Mouse (Mus musculus) lung, postnatal 14 days (tissue): ENCODE results near the gene Slc7a8.

Experiments
- DNase-seq: peaks from one replicate; pipeline ENCODE4 v3.0.0; 2021

The Slc7a8 gene

DNA sequence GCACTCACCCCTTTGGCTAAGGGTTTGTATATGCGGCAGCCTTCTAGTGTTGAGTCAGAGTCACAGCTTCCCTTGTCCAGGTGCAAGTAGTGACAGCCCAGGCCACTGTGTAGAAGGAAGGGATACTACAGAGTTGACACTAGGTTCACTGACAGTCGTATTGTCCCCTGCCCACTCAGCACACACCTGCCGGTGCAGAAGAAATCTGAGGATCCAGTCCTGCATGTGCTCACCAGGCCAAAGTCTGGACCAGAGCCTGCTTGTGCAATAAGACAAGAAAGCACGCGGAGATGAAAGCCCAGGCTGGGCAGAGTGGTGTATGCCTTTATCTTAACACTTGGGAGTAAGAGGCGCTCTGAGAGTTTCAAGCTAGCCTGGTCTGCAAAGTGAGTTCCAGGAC is 86.7 kb downstream of the Slc7a8 start:
- no peak for DNase-seq

DNA sequence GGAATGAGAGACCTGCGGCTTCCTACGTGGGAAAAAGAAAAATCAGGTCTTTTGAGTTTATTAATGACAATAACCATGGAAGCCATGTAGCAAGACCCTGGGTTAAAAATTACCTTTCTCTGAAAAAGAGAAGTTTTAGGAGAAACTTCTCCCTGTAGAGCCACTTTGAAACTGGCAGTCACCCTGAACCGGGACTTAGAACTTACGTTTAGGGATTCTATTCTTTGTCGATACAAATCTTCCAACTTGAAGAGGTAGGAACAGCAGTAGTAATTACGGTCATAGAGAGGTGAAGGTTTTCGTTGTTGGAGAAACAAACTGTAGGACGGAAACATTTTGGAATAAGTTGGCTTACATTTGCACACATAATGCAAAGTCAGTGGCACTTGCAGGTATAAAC is 94.5 kb downstream of the Slc7a8 start:
- DNase-seq = no peak

DNA sequence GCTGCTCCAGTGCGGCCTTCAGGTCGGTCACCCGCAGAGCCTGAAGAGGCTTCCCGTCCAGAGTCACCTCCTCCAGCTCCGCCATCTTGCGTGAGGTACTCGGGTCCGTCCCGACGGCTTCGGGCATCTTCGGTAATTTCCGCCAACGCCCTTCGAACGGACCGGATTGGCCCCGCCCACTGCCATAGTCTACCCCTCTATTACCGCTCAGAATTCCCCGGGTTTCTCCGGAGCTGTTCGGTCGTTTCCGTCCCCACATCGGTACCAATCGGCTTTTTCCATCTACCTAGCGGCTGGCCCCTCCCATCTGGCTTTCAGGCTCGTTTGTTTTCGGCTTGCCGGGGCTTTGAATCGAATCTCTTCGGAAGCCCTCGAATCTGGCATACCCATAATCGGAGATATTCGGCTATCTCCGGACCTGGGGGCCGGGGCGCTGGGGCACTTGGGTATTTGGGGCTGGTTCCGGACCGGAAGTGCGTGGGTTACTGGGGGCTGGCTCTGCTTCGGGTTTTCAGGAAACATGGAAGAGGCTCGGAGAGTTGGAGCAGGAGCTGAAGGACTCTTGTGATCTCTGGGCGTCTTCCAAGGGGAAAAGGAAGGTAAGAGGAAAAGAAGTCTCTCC is 95.1 kb downstream of the Slc7a8 start, which contains the start of gene Acin1:
TSS of gene Acin1 (minus strand) at position 410 of the 622 bp plus-strand sequence.
- DNase-seq = peak; percentile 100

DNA sequence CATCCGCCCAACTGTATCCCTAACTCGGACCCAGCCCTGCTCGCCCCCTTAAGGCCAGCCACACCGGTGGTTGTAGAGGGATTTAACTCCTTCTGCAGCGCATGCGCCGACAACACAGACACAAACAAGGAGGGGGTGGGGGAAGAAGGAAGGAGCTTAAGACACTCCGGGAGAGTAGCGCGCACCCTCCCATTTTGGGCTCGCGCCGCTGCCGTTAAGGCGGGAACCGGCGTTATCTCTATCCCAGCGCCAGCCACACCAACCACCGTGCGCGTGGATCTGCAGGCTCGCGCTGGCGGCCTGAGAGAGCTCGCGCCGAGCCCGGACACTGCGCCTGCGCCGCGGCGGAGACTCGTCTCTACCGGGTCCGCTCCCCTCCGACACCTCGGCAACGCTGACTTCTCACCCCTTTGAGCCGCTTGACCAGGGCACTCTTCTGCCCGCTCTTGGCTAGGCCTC is 95.7 kb downstream of the Slc7a8 start, which contains the start of gene 1700123O20Rik:
TSS of gene 1700123O20Rik (plus strand) at position 154 of the 459 bp plus-strand sequence.
- no peak for DNase-seq

DNA sequence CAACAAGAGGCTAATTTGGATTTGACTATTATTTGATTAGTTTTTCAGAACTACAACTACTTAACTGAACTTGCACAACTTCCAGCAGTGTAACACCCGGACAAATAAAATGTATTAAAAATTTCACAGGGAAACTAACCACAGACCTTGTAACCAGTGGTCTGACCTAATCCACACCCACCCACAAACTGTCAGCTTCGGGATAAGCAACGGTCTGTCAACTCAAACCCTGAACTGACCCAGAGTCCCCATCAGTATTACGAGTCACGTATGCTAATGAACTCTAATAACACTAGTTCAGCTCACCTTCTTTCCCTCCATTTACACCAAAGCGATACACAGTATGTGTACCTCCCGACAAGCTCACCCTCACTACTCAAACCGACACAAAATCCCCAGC is 96.3 kb downstream of the Slc7a8 start:
- no peak for DNase-seq

DNA sequence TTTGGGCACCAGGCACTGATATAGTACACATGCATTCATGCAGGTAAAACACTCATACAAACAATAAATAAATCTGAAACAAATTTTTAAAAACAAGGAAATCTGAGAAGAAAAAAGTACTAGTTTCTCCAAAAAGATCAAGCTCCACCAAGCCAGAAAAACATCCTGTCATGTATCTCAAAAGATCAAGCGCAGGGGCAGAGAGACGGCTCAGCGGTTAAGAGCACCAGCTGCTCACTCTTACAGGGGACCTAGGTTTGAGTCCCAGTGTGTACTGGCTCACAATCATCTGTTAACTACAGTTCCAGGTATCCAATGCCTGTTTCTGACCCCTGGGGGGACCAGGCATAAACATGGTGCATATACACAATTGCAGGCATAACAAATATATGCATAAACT is 99.3 kb downstream of the Slc7a8 start:
- DNase-seq = no peak

DNA sequence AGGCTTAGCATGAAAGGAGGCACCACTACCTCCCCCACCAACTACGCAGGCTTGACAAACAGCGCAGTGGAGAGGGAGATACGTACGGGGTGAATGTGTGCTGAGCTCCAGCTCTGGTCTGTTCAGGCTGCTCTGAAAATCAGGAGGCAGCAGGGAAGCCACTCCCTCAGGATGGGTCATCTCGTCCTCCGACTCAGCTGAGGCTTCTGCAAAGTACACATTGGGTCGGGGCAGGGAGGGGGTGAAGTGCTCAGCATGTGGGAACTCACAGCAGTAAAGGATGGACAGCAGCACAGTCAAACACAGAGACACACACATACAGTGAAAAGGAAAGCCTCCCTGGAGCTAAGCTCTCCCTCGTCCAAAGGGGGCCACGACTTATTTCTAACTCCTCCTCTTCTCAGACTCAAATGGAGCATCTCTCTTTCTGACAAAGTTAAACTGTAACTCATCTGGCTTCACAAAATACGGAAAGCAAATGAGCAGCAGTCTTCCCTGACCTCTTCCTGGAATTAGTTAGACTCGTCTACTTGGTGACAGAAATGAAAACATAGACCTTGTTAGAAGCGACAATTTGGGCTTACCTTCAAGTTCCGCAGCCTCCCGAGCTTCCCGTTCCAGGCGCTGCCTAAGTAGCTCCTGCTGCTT is 103.0 kb downstream of the Slc7a8 start:
- no peak for DNase-seq

DNA sequence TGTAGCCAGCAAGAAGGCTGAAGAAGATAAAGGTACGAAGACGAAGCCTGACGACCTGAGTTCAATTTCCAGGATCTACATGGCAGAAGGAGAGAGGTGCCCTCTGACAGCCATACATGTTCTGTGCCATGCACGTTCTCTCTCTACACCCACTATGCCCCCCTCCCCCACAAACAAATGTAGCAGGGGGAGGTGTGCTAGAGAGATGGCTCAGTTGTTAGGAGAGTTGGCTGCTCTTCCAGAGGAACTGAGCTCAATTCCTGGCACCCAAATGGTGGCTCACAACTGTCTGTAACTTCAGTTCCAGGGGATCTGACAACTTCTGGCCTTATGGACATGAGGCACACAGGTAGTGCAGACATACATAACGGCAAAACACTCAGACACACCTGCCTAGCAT is 105.5 kb downstream of the Slc7a8 start:
- DNase-seq = no peak

DNA sequence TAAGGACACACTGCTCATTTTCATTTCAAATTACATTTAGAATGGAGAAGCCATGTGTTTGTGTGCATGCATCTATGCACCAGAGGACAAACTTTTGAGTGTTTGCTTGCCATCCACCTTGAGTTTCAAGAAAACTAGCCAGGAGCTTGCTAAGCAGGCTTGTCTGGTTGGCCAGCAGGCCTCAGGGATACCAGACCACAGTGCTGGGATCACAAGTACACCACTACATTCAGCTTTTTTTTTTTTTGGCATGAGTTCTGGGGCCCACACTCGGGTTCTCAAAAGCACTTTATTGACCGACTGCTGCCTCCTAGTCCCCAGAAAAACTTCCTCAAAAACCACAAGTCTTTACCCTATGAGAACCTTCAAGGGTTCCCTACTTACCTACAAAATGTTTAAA is 107.4 kb downstream of the Slc7a8 start:
- DNase-seq = peak; percentile 14
